Mouse (Mus musculus) hematopoietic stem cell, adult 5-6 weeks (primary cell): ENCODE measurements at regions not wholly inside any gene's neighbourhood (a gene's known extent, or its start where the extent isn't known, plus 50 kb on each side); places are given as distances from the start of the nearest gene placed in this dataset.

Experiments used
- ATAC-seq, 2 experiments: fragments of 125-278 bp in 1 of 2; replicated peaks in 1 of 2; 2 replicates each; pipeline ENCODE4 v1.8.0; 2016 to 2017; ENCODE audit warnings: inconsistent platforms in 2 of 2, mild to moderate bottlenecking in 2 of 2, moderate number of reproducible peaks in 2 of 2, low read depth in 1 of 2, moderate TSS enrichment in 1 of 2; ENCODE audit not compliant: low FRiP score in 2 of 2, poor library complexity in 2 of 2, severe bottlenecking in 2 of 2, insufficient read depth in 1 of 2, low TSS enrichment in 1 of 2

DNA sequence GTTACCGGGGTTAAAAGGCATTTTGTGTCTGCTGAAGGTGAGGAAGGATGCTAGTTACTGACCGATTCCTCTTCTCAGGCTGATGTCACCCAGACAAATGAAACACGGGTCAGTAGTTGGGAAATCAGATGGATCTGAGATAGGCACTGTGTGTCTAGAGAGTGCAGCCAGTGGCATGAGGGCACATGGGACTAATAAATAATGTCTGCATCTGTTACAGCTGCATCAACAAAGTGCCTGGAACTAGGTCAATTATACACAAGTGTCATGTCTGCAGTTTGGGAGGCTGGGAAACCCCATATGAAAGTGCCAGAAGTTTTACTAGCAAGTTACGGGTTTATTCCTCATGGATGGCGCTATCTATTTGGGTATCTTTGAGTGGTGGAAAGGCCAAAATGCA lies 68.8 kb downstream of the Cxcl12 start:
- ATAC-seq = no peak

DNA sequence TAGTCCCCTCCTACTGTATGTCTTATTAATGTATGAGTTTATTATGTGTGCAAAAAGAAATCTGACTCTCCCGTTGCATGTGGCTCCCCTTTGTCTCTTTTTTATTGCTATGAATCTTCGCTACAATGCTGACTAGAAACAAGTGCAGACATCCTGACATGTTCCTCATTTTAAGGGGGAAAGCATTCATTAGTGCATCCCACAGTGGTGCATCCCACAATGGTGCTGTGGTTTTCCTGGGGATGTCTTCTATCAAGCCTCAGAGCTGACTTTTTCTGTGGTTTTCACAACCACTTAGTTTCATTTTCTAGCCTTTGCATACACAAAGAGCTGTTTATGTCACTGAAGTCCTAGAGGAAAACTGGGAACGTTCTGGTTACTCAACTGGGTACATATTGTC lies 72.9 kb downstream of the Cxcl12 start:
- ATAC-seq = peak; percentile 39 to 69; a peak in 3 of 4 replicates

DNA sequence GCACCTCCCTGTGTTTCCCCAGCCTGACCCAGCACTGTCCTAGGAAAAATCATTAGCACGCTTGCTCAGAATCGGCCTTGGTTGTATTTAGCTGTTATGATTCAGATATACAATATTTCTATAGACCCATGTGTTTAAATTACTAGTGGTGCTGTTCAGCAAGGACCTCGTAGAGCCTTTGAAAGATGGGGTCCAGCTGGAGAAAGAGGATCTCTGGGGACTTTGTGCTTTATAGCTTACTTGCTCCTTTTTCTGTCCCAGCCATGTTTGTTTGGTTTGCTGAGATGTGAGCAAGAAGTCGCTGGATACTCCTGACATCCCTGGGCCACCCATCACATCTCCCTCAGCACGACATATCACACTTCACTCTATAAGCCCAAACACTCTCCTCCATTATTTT lies 77.1 kb downstream of the Cxcl12 start:
- no peak for ATAC-seq

DNA sequence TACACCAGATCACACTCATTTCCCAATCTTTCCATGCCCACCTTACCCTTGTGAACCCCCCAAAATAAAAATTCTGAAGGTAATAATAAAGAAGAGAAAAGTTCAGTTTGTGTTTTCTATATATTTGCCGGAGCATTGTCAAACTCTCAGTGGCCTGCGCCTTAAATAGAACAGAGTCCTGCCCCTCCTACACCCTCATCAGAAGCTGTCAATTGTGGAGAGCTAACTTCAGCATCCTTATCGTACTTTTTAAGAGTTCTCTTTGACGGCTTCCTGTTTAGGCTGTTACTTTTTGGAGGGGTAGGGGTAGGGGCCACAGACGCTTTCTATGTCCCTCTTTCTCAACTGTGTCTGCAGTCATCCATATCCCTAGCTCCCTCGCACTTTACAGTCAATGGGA lies 77.5 kb downstream of the Cxcl12 start:
- ATAC-seq = no peak

DNA sequence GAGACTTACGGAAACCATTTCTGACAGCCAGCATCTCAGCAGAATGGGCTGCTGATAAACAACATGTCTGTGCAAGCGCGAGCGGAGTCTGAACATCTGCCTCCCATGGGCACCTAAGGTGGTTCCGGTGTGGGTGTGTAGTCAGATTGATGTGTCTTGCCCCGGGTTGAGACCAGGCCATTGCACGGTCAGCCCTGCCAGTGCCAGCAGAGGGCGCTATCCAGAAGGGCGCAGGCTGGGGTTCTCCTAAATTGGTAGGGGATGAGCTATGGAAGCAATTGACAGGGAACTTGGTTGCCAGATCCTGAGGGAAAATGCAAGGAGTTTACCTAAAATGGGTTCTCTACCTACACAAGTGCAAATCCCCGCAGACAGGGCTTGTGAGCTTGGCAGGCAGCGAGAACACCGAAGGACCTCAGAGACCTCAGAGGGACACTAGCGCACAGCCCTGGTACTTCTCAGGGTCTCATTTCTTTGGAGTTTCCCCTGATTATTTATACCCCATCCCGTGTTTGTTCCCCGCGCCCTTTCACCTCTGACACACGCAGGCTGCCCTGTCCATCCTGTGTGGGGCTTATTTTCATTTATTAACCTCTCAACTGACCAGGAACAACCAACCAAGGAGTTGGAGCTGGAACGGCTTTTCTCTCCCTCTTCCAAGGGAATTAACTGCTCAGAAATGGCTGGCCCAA lies 81.0 kb downstream of the Cxcl12 start:
- peak; percentile 64 to 69; a peak in 3 of 4 replicates for ATAC-seq

DNA sequence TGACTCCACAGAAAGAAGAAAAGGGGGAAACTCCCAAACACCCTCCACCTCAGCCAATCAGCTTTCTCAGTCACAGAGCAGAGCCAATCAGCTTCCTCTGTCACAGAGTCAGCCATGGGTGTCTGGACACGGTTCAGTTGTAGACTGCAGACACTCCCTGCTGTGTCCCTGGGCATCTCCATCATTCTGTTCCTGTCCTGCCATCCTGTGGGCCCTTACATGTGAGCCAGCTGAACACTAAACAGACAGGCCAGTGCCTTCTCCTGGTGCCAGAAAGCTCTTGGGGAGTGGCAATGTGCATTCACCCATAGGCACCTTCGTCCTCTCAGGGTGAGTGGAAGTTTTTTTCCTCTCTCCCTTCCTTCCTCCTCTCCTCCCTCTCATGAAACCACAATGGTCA lies 81.7 kb downstream of the Cxcl12 start:
- ATAC-seq = no peak

DNA sequence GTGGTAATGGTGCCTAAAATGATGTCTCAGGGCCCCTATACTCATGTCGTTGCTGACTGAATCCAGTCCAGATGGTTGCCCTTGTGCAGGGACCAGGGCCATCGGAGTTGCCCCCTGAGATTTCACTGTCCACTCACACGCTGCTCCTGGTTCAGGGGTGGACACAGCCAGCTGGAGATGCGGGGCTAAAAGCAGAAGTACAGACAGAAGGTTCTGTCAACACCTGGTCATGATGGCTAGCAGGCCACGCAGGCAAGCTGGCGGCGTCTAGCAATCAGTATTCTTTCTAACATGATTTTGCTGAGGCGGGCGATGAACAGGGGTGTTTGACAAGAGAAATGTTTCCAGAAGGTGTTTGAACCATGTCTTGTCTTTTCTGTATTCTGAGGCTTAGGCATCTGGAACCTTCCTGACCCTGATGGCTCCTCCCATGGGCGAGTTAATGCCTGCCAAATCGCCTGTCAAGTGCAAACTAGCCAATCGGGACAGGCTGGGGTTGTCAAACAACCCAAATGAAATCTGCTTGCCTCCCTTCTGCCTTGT lies 83.1 kb downstream of the Cxcl12 start:
- ATAC-seq = no peak

DNA sequence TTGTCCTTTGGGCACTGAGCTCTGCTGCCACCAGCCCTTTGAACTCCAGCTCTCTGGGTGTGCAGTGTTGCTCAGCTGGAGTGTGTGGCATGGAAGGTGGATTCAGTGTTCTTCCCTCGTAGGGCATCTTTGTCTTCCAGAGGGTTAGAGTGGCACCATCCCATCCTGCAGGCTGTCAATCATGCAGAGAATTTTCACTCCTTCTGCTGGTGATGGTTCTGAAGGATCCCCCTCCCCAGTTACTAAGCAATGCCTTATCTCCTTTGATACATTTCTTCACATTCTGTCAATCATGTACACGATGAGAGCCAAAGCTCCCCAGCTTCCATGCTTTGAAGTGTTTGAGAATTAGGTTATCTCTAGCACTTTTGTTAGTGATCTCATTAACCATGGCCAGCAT lies 84.0 kb downstream of the Cxcl12 start:
- ATAC-seq = no peak

DNA sequence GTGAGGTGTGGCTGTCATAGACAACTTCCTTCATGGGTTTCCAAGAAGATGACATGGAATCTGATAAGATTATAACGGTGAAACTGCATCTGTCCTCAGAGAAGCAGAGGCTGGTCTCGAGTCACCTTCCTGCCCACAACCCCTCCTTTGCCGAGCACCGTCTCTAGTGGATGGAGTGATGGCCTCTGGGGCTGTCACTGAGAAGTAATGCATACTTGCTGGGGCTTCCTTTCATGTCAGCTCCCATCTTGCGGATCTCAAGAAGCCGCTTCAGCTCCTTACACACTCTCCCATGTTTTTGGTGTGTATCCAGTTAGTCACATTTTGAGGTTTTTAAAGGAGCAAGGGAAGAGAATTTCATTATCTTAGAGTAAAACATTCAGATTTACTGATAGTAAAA lies 84.7 kb downstream of the Cxcl12 start:
- ATAC-seq = no peak

DNA sequence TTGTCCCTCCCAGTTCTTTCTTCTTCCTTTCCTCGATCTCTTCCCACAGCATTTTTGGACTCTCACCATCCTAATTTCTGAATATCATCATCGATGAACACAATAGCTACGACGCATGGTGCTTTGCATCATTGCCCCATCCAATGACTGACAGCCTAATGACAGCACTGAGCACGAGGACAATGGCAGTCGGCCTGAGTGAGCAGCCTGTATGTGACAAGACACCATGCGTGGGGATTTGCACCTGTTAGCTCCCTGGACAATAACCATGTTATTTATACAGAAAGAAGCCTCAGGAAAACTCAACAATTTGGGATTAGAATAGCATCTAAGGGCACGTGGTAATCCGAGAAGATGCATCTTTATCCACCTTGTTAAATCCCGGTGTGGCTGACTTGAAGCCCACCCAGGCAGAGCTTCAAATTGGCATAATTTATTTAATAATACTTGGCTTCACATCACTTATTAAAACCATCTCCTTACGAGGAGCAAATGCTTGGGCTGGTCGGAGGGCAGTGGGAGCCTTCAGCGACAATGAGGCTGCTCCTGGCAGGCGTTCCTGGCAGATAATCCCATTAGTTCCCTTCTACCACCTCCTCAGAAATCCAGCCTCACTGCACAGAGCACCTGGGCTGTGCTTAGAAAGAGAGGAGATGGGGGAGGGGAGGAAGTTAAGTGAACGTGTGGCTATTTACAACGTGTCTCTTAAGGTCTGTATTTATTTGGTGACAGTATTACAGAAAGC lies 85.4 kb downstream of the Cxcl12 start:
- no peak for ATAC-seq

DNA sequence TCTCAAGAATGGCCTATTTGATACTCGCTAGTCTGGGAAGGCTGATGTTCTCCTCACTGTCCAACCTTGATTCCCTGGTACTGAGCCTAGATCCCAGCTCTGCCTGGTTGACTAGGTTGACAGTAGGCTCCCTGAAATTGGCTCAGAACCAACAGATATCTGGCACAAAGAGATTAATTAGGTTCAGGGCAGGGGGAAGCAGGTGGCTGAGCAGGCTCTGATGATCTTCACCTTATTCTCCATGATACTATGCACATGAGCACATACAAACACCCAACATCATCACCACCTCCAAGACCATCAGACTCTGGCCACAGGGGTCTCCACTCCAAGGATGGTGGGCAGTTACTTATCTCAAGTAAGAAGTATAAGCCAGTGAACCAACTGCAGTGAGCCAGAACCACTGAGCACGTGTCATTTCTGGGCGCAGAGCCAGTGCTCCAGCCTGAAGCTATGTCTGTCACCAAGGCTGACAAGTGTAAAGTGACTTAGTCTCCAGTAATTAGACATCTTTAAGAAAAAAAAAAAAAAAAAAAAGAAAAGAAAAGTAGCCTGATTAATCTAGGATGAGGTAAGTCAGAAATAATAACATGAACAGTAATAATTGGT lies 86.4 kb downstream of the Cxcl12 start:
- peak; percentile 42 to 59; a peak in 3 of 4 replicates for ATAC-seq

DNA sequence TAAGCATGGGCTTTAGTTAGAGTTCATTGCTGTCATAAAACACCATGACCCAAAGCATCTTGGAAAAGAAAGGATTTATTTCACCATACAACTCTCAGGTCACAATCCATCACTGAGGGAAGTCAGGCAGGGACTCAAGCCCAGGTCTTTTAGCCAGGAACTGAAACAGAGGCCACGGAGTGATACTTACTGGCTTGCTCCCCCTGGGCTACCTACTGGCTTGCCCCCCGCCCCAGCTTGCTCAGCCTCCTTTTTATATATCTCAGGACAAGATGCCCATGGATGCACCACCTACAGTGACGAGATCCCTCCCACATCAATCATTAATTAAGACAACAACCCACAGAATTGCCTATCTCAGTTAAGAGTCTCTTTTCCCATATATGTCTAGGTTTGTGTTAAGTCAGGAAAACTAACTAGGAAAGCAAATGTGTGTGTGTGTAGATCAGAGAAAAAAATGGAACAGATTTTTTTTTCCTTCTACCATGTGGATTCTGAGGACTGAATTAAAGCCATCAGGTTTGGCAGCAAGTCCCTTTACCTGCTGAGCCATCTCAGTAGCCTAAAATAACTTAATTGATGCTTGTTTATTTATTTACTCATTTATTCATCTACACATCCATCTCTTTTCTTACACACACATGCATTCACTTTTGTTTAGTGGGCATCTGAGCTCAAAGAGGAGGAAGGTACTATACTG lies 87.2 kb downstream of the Cxcl12 start:
- no peak for ATAC-seq

DNA sequence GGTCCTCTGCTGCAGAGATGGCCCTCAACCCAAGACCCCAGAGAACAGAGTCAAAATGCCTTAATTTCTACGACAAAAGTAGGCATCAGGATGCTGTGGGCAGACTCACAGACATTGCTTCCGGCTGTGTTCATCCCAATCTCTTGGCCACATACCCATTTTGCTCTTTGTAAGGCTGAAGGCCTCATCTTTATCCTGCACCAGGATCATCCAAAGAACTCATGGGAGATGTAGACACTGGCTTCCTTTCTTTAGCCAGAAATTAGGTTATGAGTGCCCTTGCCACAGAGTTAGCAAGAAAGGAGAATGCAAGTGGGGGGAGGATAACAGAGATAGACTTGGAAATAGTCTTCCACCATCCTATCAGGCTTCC lies 87.8 kb downstream of the Cxcl12 start:
- ATAC-seq = no peak

DNA sequence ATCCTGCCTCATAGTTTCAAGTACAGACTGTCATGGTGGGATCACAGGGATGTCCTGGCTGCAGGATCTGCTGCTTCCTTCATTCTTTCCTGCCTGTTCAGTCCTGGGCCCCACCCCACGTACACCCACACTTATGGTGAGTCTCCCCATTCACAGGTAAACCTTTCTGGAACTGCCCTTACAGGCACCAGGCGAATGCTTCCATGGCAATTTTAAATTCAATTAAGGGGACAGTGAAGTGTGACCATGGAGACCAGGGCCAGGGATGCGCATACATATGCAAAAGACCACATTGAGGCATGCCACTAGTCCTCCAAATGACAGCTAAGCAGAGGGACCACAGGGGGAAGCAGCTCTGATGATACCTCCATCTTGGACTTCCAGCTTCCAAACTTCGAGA lies 89.3 kb downstream of the Cxcl12 start:
- ATAC-seq = no peak

DNA sequence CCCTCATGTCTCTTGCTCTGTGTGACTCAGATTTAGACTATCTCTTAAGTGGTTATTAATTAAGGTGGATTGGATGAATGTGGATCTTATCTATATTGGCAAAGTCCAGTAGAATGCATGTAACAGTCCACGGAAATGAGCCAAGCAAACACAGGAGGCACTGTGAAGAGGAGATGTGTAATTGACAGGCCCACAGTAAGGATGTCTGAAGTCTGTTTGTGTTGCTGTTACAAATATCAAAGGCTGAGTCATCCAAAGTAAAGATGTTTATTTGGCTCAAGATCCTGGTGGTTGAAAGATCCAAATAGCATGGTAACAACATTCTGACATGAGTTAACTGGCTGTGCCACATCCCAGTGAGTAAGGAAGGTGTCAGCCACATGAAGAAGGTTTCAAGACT lies 99.6 kb downstream of the Cxcl12 start:
- no peak for ATAC-seq

DNA sequence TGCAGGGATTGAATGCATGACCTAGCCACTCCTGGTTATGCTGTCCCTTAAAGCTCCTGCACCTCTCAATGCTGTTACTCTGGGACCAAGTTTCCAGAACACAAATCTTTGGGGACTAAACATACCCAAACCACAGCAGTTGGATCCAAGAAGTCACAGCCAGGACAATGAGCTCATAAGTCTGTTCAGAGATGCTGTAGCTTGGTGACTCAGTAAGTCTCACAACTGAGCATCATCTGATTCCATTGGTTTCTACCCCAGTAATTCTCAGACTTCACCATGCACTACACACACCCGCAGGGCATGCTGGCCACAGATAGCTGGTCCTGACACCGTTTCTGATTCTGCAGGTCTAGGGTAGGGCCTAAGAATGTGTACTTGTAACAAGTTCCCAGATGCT lies 100.0 kb downstream of the Cxcl12 start:
- no peak for ATAC-seq

DNA sequence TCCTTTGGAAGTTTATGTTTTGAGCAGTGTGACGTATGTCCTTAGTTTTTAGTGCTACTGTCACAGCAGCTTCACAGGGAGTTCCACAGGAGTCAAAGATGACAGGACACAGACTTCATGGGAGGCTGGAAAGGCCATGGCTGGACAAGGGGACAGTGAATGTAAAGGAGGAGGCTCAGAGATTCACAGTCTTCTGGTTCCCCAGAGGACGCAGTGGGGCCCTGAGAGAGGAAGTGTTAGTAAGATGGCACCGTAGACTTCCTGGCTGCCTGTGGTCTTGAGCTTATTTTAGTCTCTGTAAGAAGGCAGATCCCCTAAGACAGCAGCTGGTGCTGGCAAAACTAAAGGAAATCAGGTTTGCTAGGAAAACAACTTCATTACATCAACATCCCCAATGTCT lies 101.9 kb downstream of the Cxcl12 start:
- ATAC-seq = no peak
